Mouse (Mus musculus) limb, embryonic 13.5 days (tissue): ENCODE data around the gene 4930432M17Rik. TPM values are rescaled to one million over a fixed set of nuclear protein-coding genes. Genes with fewer than 3 reads are reported as not detected.

ENCODE experiments used
- ATAC-seq: fragments of 200-750 bp; cut with Nextera tagmentation; 2 replicates; pipeline ENCODE4 v1.8.0; 2017; ENCODE audit warnings: low read depth, moderate number of reproducible peaks, moderate TSS enrichment; ENCODE audit not compliant: low FRiP score
- H3K27ac ChIP-seq: fragments of 300-500 bp; sonication (generic); 2 replicates; pipeline ENCODE4 v1.5.1; 2015; ENCODE audit warnings: inconsistent platforms, mild to moderate bottlenecking, moderate library complexity
- H3K27me3 ChIP-seq: fragments of 300-500 bp; sonication (generic); 2 replicates; pipeline ENCODE4 v1.6.1; 2015; ENCODE audit warnings: mild to moderate bottlenecking, inconsistent platforms
- H3K36me3 ChIP-seq: fragments of 300-500 bp; sonication (generic); 2 replicates; pipeline ENCODE4 v1.6.1; 2015; ENCODE audit warnings: inconsistent platforms, mild to moderate bottlenecking, moderate library complexity
- H3K4me1 ChIP-seq: fragments of 300-500 bp; sonication (generic); 2 replicates; pipeline ENCODE4 v1.6.1; 2015; ENCODE audit warnings: inconsistent platforms
- H3K4me2 ChIP-seq: fragments of 300-500 bp; sonication (generic); replicated peaks from 2 replicates; pipeline ENCODE4 v1.6.1; 2015; ENCODE audit warnings: inconsistent platforms, mild to moderate bottlenecking, moderate library complexity
- H3K4me3 ChIP-seq: fragments of 300-500 bp; sonication (generic); 2 replicates; pipeline ENCODE4 v1.5.1; 2015; ENCODE audit warnings: moderate library complexity, mild to moderate bottlenecking, inconsistent platforms
- H3K9ac ChIP-seq: fragments of 300-500 bp; sonication (generic); 2 replicates; pipeline ENCODE4 v1.6.1; 2015; ENCODE audit warnings: mild to moderate bottlenecking, inconsistent platforms
- H3K9me3 ChIP-seq: fragments of 300-500 bp; sonication (generic); 2 replicates; pipeline ENCODE4 v1.6.1; 2016; ENCODE audit warnings: inconsistent platforms
- WGBS: fragments of 180-500 bp; shearing (Covaris S2); methylation state at CpG from one replicate; pipeline ENCODE4 v1.1.7; 2015; 5-methylcytosine and 5-hydroxymethylcytosine counted together
- polyA plus RNA-seq: library from polyadenylated mRNA; unstranded; fragments of >200 nt; fragmentation: Nextera tagmentation; extraction: Ambion mirVana; gene quantifications from 2 replicates; pipeline ENCODE4 v1.2.1, GENCODE M21; 2015

Gene 4930432M17Rik
- polyA plus RNA-seq, 1 experiment from 2014 or later, result not detected

DNA sequence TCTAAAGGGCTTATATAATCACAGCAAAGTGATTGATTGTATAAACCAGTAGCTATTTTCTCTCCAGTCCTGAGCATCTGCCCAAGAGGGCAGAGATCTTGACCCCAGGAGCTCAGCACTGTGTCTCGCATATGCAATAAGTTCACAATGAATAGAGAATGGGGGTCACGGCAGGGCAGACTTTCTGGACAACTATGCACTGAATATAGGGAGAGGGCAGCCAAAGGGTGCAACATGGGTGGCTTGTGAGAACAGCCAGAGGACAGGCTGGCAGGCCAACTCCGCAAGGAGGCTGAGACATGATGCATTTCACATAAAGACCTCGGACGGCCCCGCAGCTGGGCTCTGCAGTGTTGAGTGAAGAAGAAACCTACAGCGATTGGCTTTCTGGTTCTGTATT, 25.1 kb upstream of the 4930432M17Rik start:
- H3K4me3 ChIP-seq, result no peak overlapping the region
- H3K9me3 ChIP-seq, result no peaks in the 10 kb centered on the region
- no peak for ATAC-seq
- no peaks in the 10 kb centered on the region for H3K27me3 ChIP-seq
- no peaks in the 10 kb centered on the region for H3K36me3 ChIP-seq
- peaks cover 17% of the 10 kb centered on the region for H3K4me1 ChIP-seq
- no peak overlapping the region for H3K27ac ChIP-seq
- WGBS, result 83% methylated on average over 7 of the region's 7 CpGs
- H3K9ac ChIP-seq, result no peak overlapping the region
- H3K4me2 ChIP-seq, result no peak overlapping the region

DNA sequence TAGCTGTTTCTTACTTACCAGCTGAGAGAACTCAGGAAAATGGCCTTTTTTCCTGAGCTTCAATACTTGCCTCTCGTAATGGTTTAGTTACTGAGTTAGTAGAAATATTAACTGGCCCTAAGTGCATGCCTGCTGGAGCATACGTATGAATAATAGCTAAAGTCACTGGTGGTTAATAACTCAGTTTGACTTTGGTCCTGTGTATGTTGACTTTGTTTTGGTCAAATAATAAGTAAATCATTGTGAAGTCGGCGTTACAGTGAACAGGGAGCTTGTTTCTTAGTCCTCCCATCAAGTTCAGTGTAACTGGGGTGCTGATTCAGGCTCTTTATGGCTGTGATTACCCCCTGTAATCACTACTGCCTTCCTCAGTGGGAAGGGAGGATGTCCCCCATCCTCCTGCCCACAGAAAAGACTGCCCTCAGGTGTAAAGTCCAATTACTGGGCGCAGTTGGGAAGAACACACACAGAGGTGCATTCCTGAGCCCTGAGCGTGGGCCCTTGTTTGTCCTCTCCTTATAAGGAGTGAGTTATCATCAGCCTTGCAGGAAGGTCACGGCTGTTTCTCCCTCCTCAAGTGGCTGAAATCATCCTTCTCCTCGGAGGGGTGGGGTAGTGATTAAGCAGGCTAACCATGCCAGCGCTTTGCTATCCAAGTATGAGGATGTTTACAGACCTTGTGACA, 24.1 kb upstream of the 4930432M17Rik start:
- no peak overlapping the region for H3K9ac ChIP-seq

DNA sequence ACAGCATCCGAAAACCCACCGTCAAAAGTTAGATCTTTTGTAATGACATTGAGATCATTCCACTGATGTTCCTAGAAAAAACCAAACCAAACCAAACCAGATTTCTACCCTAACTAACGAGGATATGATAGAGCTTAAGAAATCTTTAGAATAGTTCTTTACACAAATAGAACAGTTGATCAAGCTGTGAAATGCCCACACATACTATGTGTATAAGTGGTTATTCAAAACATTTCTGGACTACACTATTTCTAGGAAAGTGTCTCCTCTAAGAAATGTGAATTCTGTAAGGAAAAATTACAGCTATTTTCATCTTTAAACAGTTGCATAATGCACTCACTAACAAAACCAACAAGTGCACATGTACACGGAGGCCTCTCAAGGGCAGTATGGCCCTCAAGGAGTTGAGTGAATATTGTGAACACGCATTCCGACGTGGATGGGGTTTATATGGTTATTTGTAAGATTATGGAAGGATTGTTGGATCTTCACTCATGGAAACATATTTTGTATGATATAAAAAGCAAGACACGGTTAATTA, 22.3 kb upstream of the 4930432M17Rik start:
- WGBS, result 94% methylated on average over 8 of the region's 8 CpGs
- Histone ChIP-seq H3K9ac (no peak overlapping the region), H3K4me2 (no peak overlapping the region), H3K27me3 (no peaks in the 10 kb centered on the region), H3K9me3 (no peaks in the 10 kb centered on the region), H3K4me1 (peaks cover 18% of the 10 kb centered on the region), H3K36me3 (no peaks in the 10 kb centered on the region), H3K27ac (no peak overlapping the region), H3K4me3 (no peak overlapping the region)
- no peak for ATAC-seq

More for the DNA sequence above, 24.1 kb upstream of the 4930432M17Rik start:
- ATAC-seq, result no peak
- Histone ChIP-seq H3K4me3 (no peak overlapping the region), H3K9me3 (no peaks in the 10 kb centered on the region), H3K4me2 (no peak overlapping the region), H3K4me1 (peaks cover 18% of the 10 kb centered on the region), H3K27me3 (no peaks in the 10 kb centered on the region), H3K36me3 (no peaks in the 10 kb centered on the region), H3K27ac (no peak overlapping the region)
- 42% methylated on average over 9 of the region's 9 CpGs for WGBS

DNA sequence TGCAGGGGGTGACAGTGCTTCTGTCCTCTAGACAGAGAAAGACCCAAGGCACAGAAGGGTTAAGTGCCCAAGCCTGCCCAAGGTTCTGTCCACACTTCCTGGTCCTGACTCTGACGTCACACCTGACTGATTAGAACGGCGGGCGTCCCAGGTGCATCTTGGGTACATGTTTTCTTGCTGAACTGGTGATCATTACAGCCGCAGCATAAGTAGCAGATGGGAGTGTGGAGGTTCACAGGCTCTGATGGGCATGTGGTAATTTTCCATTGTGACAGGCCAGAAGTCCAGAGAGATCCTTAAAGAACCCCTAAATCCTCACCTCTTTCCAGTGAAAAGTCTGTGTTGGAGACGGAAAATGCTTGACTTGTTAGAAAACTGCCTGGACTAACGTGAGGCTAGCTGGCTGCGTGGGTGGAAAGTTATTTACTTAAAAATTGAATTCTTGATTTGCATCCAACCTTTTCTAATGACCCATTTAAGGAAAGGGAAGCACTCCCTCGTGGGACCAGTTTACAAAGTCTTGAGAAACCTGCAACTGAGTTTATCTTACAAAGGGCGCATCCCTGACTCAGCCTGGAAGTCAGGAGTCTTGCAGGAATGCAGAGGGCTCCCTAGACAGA, 20.4 kb upstream of the 4930432M17Rik start:
- H3K4me2 ChIP-seq, result no peak overlapping the region
- ATAC-seq, result no peak
- H3K4me1 ChIP-seq, result peaks cover 18% of the 10 kb centered on the region
- WGBS, result 46% methylated on average over 10 of the region's 10 CpGs
- H3K36me3 ChIP-seq, result no peaks in the 10 kb centered on the region
- H3K27ac ChIP-seq, result no peak overlapping the region
- no peak overlapping the region for H3K4me3 ChIP-seq
- H3K9ac ChIP-seq, result no peak overlapping the region
- no peaks in the 10 kb centered on the region for H3K9me3 ChIP-seq
- no peaks in the 10 kb centered on the region for H3K27me3 ChIP-seq

DNA sequence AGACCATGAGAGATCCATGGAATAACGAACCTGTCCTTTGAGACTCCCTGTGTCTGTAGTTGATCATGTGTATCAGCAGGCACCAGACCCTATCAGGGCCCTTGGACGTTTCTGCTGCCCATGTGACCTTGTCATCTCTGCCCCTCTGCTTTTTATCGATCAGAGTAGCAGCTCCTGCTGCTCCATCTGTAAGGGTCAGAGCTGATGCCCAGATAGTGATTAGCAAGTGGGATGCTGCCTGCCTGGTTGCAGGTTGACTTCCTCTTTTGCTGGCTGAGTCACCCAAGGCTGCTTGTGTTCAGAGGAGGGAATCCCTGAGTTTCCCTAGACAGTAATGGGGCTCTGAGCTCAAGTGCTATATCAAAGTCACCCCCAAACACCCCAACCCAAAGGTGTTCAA, 18.9 kb upstream of the 4930432M17Rik start:
- no peaks in the 10 kb centered on the region for H3K27me3 ChIP-seq
- no peak overlapping the region for H3K4me2 ChIP-seq
- no peak overlapping the region for H3K4me3 ChIP-seq
- no peaks in the 10 kb centered on the region for H3K9me3 ChIP-seq
- H3K4me1 ChIP-seq, result peaks cover 11% of the 10 kb centered on the region; the same call in 1 of the 2 replicates
- no peaks in the 10 kb centered on the region for H3K36me3 ChIP-seq
- H3K27ac ChIP-seq, result no peak overlapping the region
- H3K9ac ChIP-seq, result no peak overlapping the region
- ATAC-seq, result no peak
- WGBS, result 60% methylated on average over 3 of the region's 3 CpGs

DNA sequence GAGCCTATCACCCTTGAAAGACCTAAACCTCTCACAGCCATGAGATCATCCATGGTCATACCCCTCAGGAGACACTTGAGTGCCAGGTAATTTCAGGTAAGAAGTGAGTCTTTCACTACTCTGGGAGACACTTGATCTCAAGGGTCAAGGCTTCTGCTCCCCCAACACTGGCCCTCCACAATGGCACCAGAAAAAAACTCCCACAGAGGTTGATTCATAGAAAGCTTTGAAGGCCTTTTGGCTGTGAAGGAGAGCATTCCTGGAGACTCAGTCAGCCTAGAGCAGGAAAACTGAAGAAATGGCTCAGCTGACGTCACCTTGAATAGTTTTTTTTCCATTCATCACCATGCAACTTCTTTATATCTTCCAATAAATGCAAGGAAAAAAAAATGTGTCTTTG, 18.4 kb upstream of the 4930432M17Rik start:
- Histone ChIP-seq H3K27me3 (no peaks in the 10 kb centered on the region), H3K9me3 (no peaks in the 10 kb centered on the region), H3K27ac (no peak overlapping the region), H3K4me2 (no peak overlapping the region), H3K36me3 (no peaks in the 10 kb centered on the region), H3K4me3 (no peak overlapping the region), H3K4me1 (peaks cover 8% of the 10 kb centered on the region; the same call in 1 of the 2 replicates), H3K9ac (no peak overlapping the region)
- 60% methylated on average over 1 of the region's 1 CpGs for WGBS
- no peak for ATAC-seq

DNA sequence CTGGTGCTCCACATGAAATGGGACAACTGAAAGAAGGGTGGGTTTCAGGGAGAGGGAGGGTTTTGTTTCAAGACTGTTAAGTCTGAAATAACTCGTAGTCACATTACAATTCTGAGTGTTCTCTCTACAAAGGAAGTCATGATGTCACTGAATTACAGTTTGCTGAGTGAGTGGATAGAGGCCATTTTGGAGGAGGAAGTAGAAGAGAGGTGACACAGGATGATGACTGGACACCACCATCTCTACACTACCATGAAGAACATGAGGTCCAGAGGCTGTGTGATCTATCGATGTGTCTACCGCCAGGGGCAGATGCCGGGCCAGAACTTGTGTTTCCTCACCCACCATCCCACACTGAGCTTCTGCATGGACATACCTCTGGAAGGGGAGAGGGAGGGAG, 13.6 kb upstream of the 4930432M17Rik start:
- Histone ChIP-seq H3K27ac (no peak overlapping the region), H3K4me2 (no peak overlapping the region), H3K4me1 (no peaks in the 10 kb centered on the region), H3K9me3 (no peaks in the 10 kb centered on the region), H3K36me3 (no peaks in the 10 kb centered on the region), H3K27me3 (no peaks in the 10 kb centered on the region), H3K4me3 (no peak overlapping the region), H3K9ac (no peak overlapping the region)
- 98% methylated on average over 4 of the region's 4 CpGs for WGBS
- no peak for ATAC-seq

DNA sequence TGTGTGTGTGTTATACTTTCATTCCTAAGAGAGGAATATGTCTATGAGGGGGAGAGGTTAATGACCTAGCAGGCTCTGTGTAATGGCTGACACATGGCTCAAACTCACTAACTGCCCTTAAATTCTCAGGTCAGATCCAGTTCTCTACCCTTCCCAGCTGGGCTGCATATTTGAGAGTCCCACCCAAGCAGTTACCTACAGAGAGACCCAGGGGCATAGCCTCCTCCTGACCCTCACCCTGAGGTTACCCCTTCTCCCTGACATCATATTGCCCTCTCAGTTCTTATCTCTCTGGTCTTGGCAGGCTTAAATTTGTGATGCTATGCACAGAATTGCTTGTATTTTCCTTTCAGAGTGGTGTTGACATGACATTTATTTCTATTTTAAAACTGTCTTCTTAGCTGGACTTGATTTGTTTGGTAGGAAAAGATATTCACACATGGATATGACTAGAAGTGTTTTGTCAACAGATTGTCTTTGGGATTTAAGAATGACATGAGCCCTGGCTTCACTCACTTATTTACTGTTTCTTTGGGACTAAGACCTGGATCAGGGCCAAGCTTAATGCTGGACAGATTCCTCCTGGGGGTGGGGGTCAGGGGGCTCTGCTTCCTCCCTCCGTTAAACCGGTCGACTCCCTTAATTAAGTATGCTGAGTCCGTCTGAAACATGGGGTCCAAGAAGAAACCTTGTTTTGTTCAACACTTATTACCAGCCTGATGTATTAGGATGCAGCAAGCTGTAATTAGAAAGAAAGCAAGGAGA, 7.7 kb upstream of the 4930432M17Rik start:
- Histone ChIP-seq H3K4me1 (0 out of 2 replicates have a peak, but pooled peaks cover 8% of the 10 kb centered on the region), H3K27me3 (no peaks in the 10 kb centered on the region), H3K27ac (no peak overlapping the region), H3K9me3 (no peaks in the 10 kb centered on the region), H3K36me3 (no peaks in the 10 kb centered on the region), H3K4me2 (no peak overlapping the region), H3K4me3 (no peak overlapping the region), H3K9ac (no peak overlapping the region)
- no peak for ATAC-seq
- WGBS, result 6% methylated on average over 4 of the region's 4 CpGs

DNA sequence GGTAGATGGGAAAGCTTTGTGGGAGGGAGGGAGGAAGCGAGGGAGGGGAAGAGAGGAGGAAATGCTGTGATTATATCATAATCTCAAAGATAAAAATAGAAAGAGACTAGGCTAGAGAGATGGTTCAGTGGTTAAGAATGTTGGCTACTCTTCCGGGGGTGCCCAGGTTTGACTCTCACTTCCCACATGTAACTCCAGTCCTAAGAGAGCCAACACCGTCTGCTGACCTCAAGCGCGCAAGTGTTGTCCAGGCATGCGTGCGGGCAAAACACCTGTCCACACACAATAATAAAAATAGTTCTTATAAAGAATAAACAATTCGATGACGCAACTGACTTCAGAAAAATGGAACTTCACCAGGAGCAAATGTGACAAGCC, 7.1 kb upstream of the 4930432M17Rik start:
- Histone ChIP-seq H3K4me1 (0 out of 2 replicates have a peak, but pooled peaks cover 8% of the 10 kb centered on the region), H3K9ac (no peak overlapping the region), H3K27me3 (no peaks in the 10 kb centered on the region), H3K4me2 (no peak overlapping the region), H3K36me3 (no peaks in the 10 kb centered on the region), H3K9me3 (no peaks in the 10 kb centered on the region), H3K4me3 (no peak overlapping the region), H3K27ac (no peak overlapping the region)
- ATAC-seq, result no peak
- WGBS, result 90% methylated on average over 9 of the region's 9 CpGs

DNA sequence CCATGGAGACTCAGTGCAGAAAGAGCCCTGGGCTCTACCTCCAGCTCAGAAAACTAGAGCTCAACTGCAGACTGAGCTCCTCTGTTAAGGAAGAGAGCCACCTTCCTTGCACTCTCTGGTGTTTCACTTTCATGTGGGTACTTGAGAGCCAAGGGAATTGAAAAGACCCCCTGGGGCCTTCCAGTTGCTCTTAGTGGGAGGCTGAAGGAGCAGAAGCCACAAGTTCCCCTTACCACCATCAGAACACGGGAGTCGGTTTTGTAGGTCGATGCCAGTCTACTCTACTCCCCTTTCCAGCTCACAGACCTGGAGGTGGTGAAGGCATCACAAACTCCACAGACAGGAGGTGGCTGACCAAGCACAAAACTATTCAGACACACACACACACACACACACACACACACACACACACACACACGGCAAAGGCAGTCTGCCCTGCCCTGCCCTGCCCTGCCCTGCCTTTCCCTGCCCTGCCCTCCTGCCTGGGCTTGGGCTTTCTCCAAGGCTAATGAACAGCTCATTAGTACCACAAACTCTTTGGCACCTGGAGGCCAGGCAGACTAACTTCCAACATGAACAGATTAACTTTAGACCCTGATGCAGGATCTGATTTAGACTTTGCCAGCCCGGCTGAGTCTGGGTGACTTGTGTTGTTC, 1.7 kb downstream of the 4930432M17Rik start:
- no peaks in the 10 kb centered on the region for H3K36me3 ChIP-seq
- no peak overlapping the region for H3K27ac ChIP-seq
- H3K9ac ChIP-seq, result no peak overlapping the region
- no peaks in the 10 kb centered on the region for H3K9me3 ChIP-seq
- 79% methylated on average over 5 of the region's 5 CpGs for WGBS
- no peak overlapping the region for H3K4me2 ChIP-seq
- H3K27me3 ChIP-seq, result no peaks in the 10 kb centered on the region
- ATAC-seq, result no peak
- no peak overlapping the region for H3K4me3 ChIP-seq
- H3K4me1 ChIP-seq, result 0 out of 2 replicates have a peak, but pooled peaks cover 4% of the 10 kb centered on the region

DNA sequence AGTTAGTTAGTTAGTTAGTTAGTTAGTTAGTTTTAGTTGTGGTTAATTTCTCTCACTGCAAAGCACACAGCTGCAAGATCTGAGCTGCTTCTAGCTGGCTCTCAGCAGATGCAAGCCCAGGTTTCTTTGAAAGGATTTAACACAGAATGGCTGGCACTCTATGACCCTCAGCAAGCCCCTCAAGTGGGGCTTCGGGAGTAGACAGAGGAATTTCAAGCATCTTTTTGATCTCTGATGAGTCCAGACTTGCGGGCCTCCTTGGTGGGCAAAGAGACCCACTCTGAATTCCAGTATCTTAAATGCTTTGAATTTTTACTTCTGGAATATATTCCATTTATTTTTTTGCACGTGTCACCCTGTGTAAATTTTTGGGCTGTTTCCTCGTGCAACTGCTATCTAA, 8.4 kb downstream of the 4930432M17Rik start:
- 31% methylated on average over 4 of the region's 4 CpGs for WGBS
- H3K4me2 ChIP-seq, result no peak overlapping the region
- no peaks in the 10 kb centered on the region for H3K9me3 ChIP-seq
- no peak overlapping the region for H3K27ac ChIP-seq
- H3K4me3 ChIP-seq, result no peak overlapping the region
- ATAC-seq, result 0 out of 2 replicates have a peak, but pooled peaks have one; percentile 36
- H3K36me3 ChIP-seq, result no peaks in the 10 kb centered on the region
- H3K4me1 ChIP-seq, result 0 out of 2 replicates have a peak, but pooled peaks cover 2% of the 10 kb centered on the region
- no peak overlapping the region for H3K9ac ChIP-seq
- H3K27me3 ChIP-seq, result no peaks in the 10 kb centered on the region

DNA sequence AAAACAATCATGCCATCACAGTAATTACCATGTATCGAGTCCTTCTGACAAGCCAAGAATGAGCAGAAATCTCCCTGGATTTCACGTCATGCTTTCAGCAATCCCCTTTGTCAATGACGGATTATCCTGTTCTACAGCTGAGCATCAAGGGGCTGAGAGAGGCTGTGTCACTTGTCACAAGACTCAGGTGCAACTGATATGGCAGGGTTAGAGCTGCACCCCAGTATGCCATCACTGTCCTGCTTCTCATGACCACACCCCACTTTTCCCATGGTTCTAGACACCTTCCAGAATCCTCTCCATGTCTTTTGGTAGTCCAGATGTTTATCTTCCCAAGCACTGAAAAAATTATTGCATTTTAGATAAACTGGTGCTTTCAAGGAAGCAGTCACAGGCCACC, 8.9 kb downstream of the 4930432M17Rik start:
- Histone ChIP-seq H3K4me2 (no peak overlapping the region), H3K36me3 (no peaks in the 10 kb centered on the region), H3K9me3 (no peaks in the 10 kb centered on the region), H3K4me1 (0 out of 2 replicates have a peak, but pooled peaks cover 2% of the 10 kb centered on the region), H3K27ac (no peak overlapping the region), H3K4me3 (no peak overlapping the region), H3K27me3 (no peaks in the 10 kb centered on the region), H3K9ac (no peak overlapping the region)
- WGBS, result 54% methylated on average over 3 of the region's 3 CpGs
- no peak for ATAC-seq
